ENCODE assay signal across 14 mouse cellular contexts in genomic region chr1:58803531-58803930, GRCm38 (mm10). TPM values are rescaled to one million over a fixed set of nuclear protein-coding genes. Genes with fewer than 3 reads are reported as not detected.
DNase-seq lines count a peak whose midpoint lies in the region; ATAC-seq and TF ChIP-seq lines count a peak whose summit lies in the region.
"Had no signal": no experiment of that assay in that cellular context is flagged by ENCODE, and none has a peak within 500 bp of the region (broad histone marks: within the 10 kb centered on the region; RNA-seq: fewer than 3 reads in every experiment).

No protein-coding gene starts in this region.

- TF ChIP-seq CTCF in heart, adult 2 months (IDR thresholded peaks at IDR 0.05), result no peak
- peak; percentile 5; the same call in 1 of the 2 replicates for TF ChIP-seq CTCF in intestine, postnatal 0 days (IDR thresholded peaks at IDR 0.05; ENCODE audit: low read depth)
- TF ChIP-seq CTCF in cerebellum, adult 2 months (IDR thresholded peaks at IDR 0.05; ENCODE audit: borderline replicate concordance, insufficient read depth, low read depth, low read length), result no peak

- H3K27ac ChIP-seq in heart, adult 2 months, result peak overlapping the region; percentile 88
- H3K27ac ChIP-seq in intestine, postnatal 0 days (ENCODE audit: low read depth, low read length), result peak overlapping the region; percentile 17; the same call in 1 of the 2 replicates
- no peak overlapping the region for H3K27ac ChIP-seq in cerebellum, adult 2 months (ENCODE audit: insufficient read depth, low read length)
- H3K27ac ChIP-seq: hindbrain, embryonic 13.5 days had no signal

- peaks cover 5% of the 10 kb centered on the region for H3K4me1 ChIP-seq in heart, adult 2 months (ENCODE audit: control insufficient read depth, insufficient read depth, low read length)
- no peaks in the 10 kb centered on the region for H3K4me1 ChIP-seq in intestine, postnatal 0 days (replicated peaks; ENCODE audit: control insufficient read depth, insufficient read depth, low read length)
- no peaks in the 10 kb centered on the region for H3K4me1 ChIP-seq in cerebellum, adult 2 months (ENCODE audit: control insufficient read depth, insufficient read depth, low read length)
- H3K4me1 ChIP-seq: hindbrain, embryonic 13.5 days had no signal

- no peaks in the 10 kb centered on the region for H3K9me3 ChIP-seq in intestine, postnatal 0 days (ENCODE audit: control insufficient read depth)

- no peak for TF ChIP-seq EP300 in heart, adult 2 months (IDR thresholded peaks at IDR 0.05; ENCODE audit: insufficient read depth, low read depth, low read length)

- no peaks in the 10 kb centered on the region for H3K27me3 ChIP-seq in heart, adult 2 months (ENCODE audit: control insufficient read depth, insufficient read depth, low read length)
- no peaks in the 10 kb centered on the region for H3K27me3 ChIP-seq in intestine, postnatal 0 days (replicated peaks; ENCODE audit: control insufficient read depth, insufficient read depth, low read length)
- H3K27me3 ChIP-seq in cerebellum, adult 2 months (ENCODE audit: control insufficient read depth, insufficient read depth, low read length), result no peaks in the 10 kb centered on the region
- H3K27me3 ChIP-seq: hindbrain, embryonic 13.5 days; Patski had no signal

- H3K4me2 ChIP-seq in intestine, postnatal 0 days (replicated peaks; ENCODE audit: low read depth), result peak overlapping the region; percentile 40
- H3K4me2 ChIP-seq: hindbrain, embryonic 13.5 days had no signal

- DNase-seq in heart, adult 2 months, result no peak
- DNase-seq in heart, postnatal 36 days, result no peak
- DNase-seq in 416B (ENCODE audit: low read depth), result peak; percentile 72
- DNase-seq in heart, adult 9 months (ENCODE audit: low spot score in 2 of 2), result no peak
- no peak for DNase-seq in heart, adult 8-10 months (ENCODE audit: low spot score)
- DNase-seq in cerebellum, adult 2 months, result no peak
- DNase-seq: adrenal gland, adult 2 months; kidney, postnatal 4 days; lung, adult 18-20 months had no signal

- H3K9ac ChIP-seq in heart, adult 2 months (ENCODE audit: low read depth, low read length), result no peak overlapping the region
- H3K9ac ChIP-seq in intestine, postnatal 0 days (ENCODE audit: low read depth, low read length), result no peak overlapping the region
- H3K9ac ChIP-seq: hindbrain, embryonic 13.5 days had no signal

- H3K79me2 ChIP-seq in heart, adult 2 months (replicated peaks; ENCODE audit: control insufficient read depth, insufficient read depth, low read length), result peaks cover 3% of the 10 kb centered on the region

- no peak for TF ChIP-seq POLR2A in heart, adult 2 months (IDR thresholded peaks at IDR 0.05; ENCODE audit: insufficient read depth, low read depth, low read length)
- TF ChIP-seq POLR2A in cerebellum, adult 2 months (IDR thresholded peaks at IDR 0.05; ENCODE audit: borderline replicate concordance, insufficient read depth, low read length), result no peak

- 68% methylated on average over 6 of the region's 6 CpGs for WGBS in heart, adult 2 months
- WGBS in intestine, postnatal 0 days, result 62% methylated on average over 6 of the region's 6 CpGs
- 89% methylated on average over 6 of the region's 6 CpGs for WGBS in cerebellum, adult 2 months

- peak overlapping the region; percentile 46 for H3K4me3 ChIP-seq in heart, adult 2 months
- no peak overlapping the region for H3K4me3 ChIP-seq in intestine, postnatal 0 days (ENCODE audit: low read depth, low read length)
- H3K4me3 ChIP-seq in cerebellum, adult 2 months (replicated peaks; ENCODE audit: insufficient read depth, low read depth, low read length), result no peak overlapping the region
- H3K4me3 ChIP-seq: hindbrain, embryonic 13.5 days had no signal

- no peaks in the 10 kb centered on the region; the same call in 1 of the 2 replicates for H3K36me3 ChIP-seq in heart, adult 2 months (ENCODE audit: control insufficient read depth, insufficient read depth, low read length)
- H3K36me3 ChIP-seq in intestine, postnatal 0 days (ENCODE audit: control insufficient read depth, insufficient read depth), result peaks cover 13% of the 10 kb centered on the region; the same call in 1 of the 2 replicates
- H3K36me3 ChIP-seq: hindbrain, embryonic 13.5 days had no signal

- intact Hi-C loops in heart, adult 2 months (cut with DNase I), result loop anchor here (2.0 to 5.0 kb wide), 2 partner anchors 33 to 76 kb away; no protein-coding TSS in a partner anchor
- intact Hi-C loops in heart, postnatal 36 days (cut with DNase I), result loop anchor here (2.0 to 5.0 kb wide), 2 partner anchors 23 to 91 kb away; partner anchors contain the start of gene Cflar

- ATAC-seq in activated CD4-positive, CD25-positive, alpha-beta regulatory T cell, adult 4 months, result peak; percentile 33
- ATAC-seq in intestine, postnatal 0 days, result no peak
- ATAC-seq: forebrain, embryonic 14.5 days; Patski had no signal

RNA-seq across cellular contexts. Expression of gene Casp8, which starts 8.4 kb away (rescaled TPM):
- 1 to 10 TPM; 6.3 to 8.0 TPM for total RNA-seq in heart, adult 2 months (2021)
- 2.0 and 3.8 TPM in 2 replicates for polyA plus RNA-seq in heart, adult 2 months (2012; rRNA removed)
- total RNA-seq in heart, postnatal 36 days (2021), result 10 to 100 TPM in 1 of 2 experiments, 1 to 10 TPM in 1; 6.8 to 10.1 TPM
- 100 to 1,000 TPM; 182 to 204 TPM for polyA plus RNA-seq in activated CD4-positive, CD25-positive, alpha-beta regulatory T cell, adult 4 months (2017; shearing (Covaris generic))
- 39.1 and 51.0 TPM in 2 replicates for polyA plus RNA-seq in intestine, postnatal 0 days (2015; fragmentation: Nextera tagmentation; extraction: Ambion mirVana)
- 1 to 10 TPM; 6.2 to 9.8 (median 7.3) TPM for total RNA-seq in heart, adult 8-10 months (2022)
- polyA plus RNA-seq in cerebellum, adult 2 months (2012; rRNA removed), result 1.6 and 1.9 TPM in 2 replicates
